Mouse (Mus musculus): ENCODE results near the gene Gabra3.

GRCm38 (mm10) chrX:72386758-72387157, 269.9 kb downstream of the Gabra3 start, which contains the start of gene Magea10:
- TF ChIP-seq CTCF (IDR thresholded peaks at IDR 0.05; ENCODE audit: extremely low read depth, insufficient read length, insufficient replicate concordance, low read depth, low read length) (no peak), POLR2A (IDR thresholded peaks at IDR 0.05; ENCODE audit: low read depth, low read length) (no peak)
